Mouse (Mus musculus): ENCODE results near the gene Zfp69. TPM values are rescaled to one million over a fixed set of nuclear protein-coding genes. Genes with fewer than 3 reads are reported as not detected.

Zfp69 gene
- polyA plus RNA-seq, 1 experiment from 2014 or later: 5.3 TPM

GRCm38 (mm10) chr4:120913443-120913842, 38.1 kb downstream of the Zfp69 start:
- 67% methylated on average over 8 of the region's 8 CpGs for WGBS
- Histone ChIP-seq H3K27me3 (replicated peaks; ENCODE audit: control insufficient read depth, insufficient read depth, low read length) (no peaks in the 10 kb centered on the region), H3K36me3 (ENCODE audit: control insufficient read depth, insufficient read depth) (no peaks in the 10 kb centered on the region), H3K9ac (replicated peaks; ENCODE audit: low read depth, low read length) (no peak overlapping the region), H3K4me2 (ENCODE audit: low read length) (no peak overlapping the region), H3K4me3 (replicated peaks; ENCODE audit: low read length) (no peak overlapping the region), H3K27ac (ENCODE audit: low read length) (no peak overlapping the region), H3K9me3 (ENCODE audit: control insufficient read depth, low read length) (no peaks in the 10 kb centered on the region), H3K4me1 (replicated peaks; ENCODE audit: control insufficient read depth, insufficient read depth, low read length) (no peaks in the 10 kb centered on the region)
- ATAC-seq: no peak

GRCm38 (mm10) chr4:120912866-120913265, 38.6 kb downstream of the Zfp69 start:
- Histone ChIP-seq H3K36me3 (ENCODE audit: control insufficient read depth, insufficient read depth) (no peaks in the 10 kb centered on the region), H3K4me1 (replicated peaks; ENCODE audit: control insufficient read depth, insufficient read depth, low read length) (no peaks in the 10 kb centered on the region), H3K9me3 (ENCODE audit: control insufficient read depth, low read length) (no peaks in the 10 kb centered on the region), H3K4me2 (ENCODE audit: low read length) (no peak overlapping the region), H3K9ac (replicated peaks; ENCODE audit: low read depth, low read length) (no peak overlapping the region), H3K27ac (ENCODE audit: low read length) (no peak overlapping the region), H3K27me3 (replicated peaks; ENCODE audit: control insufficient read depth, insufficient read depth, low read length) (no peaks in the 10 kb centered on the region), H3K4me3 (replicated peaks; ENCODE audit: low read length) (no peak overlapping the region)
- 53% methylated on average over 4 of the region's 4 CpGs for WGBS
- no peak for ATAC-seq

- H3K4me1 ChIP-seq (replicated peaks; ENCODE audit: control insufficient read depth, insufficient read depth, low read length): no peaks in the 10 kb centered on the region
- no peak overlapping the region for H3K4me2 ChIP-seq (ENCODE audit: low read length)
- H3K36me3 ChIP-seq (ENCODE audit: control insufficient read depth, insufficient read depth): no peaks in the 10 kb centered on the region
- H3K9ac ChIP-seq (replicated peaks; ENCODE audit: low read depth, low read length): no peak overlapping the region
- WGBS: 90% methylated on average over 6 of the region's 6 CpGs
- H3K27me3 ChIP-seq (replicated peaks; ENCODE audit: control insufficient read depth, insufficient read depth, low read length): no peaks in the 10 kb centered on the region
- no peaks in the 10 kb centered on the region for H3K9me3 ChIP-seq (ENCODE audit: control insufficient read depth, low read length)
- H3K4me3 ChIP-seq (replicated peaks; ENCODE audit: low read length): no peak overlapping the region
- H3K27ac ChIP-seq (ENCODE audit: low read length): no peak overlapping the region
- no peak for ATAC-seq
Observed at GRCm38 (mm10) chr4:120911086-120911485, 40.4 kb downstream of the Zfp69 start.

GRCm38 (mm10) chr4:120909558-120910150, 41.8 kb downstream of the Zfp69 start:
- Histone ChIP-seq H3K4me1 (replicated peaks; ENCODE audit: control insufficient read depth, insufficient read depth, low read length) (no peaks in the 10 kb centered on the region), H3K9ac (replicated peaks; ENCODE audit: low read depth, low read length) (no peak overlapping the region), H3K4me2 (ENCODE audit: low read length) (no peak overlapping the region), H3K36me3 (ENCODE audit: control insufficient read depth, insufficient read depth) (no peaks in the 10 kb centered on the region), H3K9me3 (ENCODE audit: control insufficient read depth, low read length) (no peaks in the 10 kb centered on the region), H3K4me3 (replicated peaks; ENCODE audit: low read length) (no peak overlapping the region), H3K27ac (ENCODE audit: low read length) (no peak overlapping the region), H3K27me3 (replicated peaks; ENCODE audit: control insufficient read depth, insufficient read depth, low read length) (no peaks in the 10 kb centered on the region)
- peak; percentile 54; the same call in 1 of the 2 replicates for ATAC-seq
- 33% methylated on average over 15 of the region's 15 CpGs for WGBS

GRCm38 (mm10) chr4:120905644-120906043, 45.9 kb downstream of the Zfp69 start:
- Histone ChIP-seq H3K36me3 (ENCODE audit: control insufficient read depth, insufficient read depth) (no peaks in the 10 kb centered on the region), H3K4me2 (ENCODE audit: low read length) (no peak overlapping the region), H3K4me1 (replicated peaks; ENCODE audit: control insufficient read depth, insufficient read depth, low read length) (no peaks in the 10 kb centered on the region), H3K4me3 (replicated peaks; ENCODE audit: low read length) (no peak overlapping the region), H3K9ac (replicated peaks; ENCODE audit: low read depth, low read length) (no peak overlapping the region), H3K9me3 (ENCODE audit: control insufficient read depth, low read length) (no peaks in the 10 kb centered on the region), H3K27me3 (replicated peaks; ENCODE audit: control insufficient read depth, insufficient read depth, low read length) (no peaks in the 10 kb centered on the region), H3K27ac (ENCODE audit: low read length) (no peak overlapping the region)
- no peak for ATAC-seq
- WGBS: 75% methylated on average over 5 of the region's 5 CpGs

- 74% methylated on average over 4 of the region's 4 CpGs for WGBS
- no peak for ATAC-seq
- H3K36me3 ChIP-seq (ENCODE audit: control insufficient read depth, insufficient read depth): no peaks in the 10 kb centered on the region
- no peaks in the 10 kb centered on the region for H3K9me3 ChIP-seq (ENCODE audit: control insufficient read depth, low read length)
- H3K4me3 ChIP-seq (replicated peaks; ENCODE audit: low read length): no peak overlapping the region
- no peak overlapping the region for H3K9ac ChIP-seq (replicated peaks; ENCODE audit: low read depth, low read length)
- no peaks in the 10 kb centered on the region for H3K4me1 ChIP-seq (replicated peaks; ENCODE audit: control insufficient read depth, insufficient read depth, low read length)
- H3K27me3 ChIP-seq (replicated peaks; ENCODE audit: control insufficient read depth, insufficient read depth, low read length): no peaks in the 10 kb centered on the region
- no peak overlapping the region for H3K4me2 ChIP-seq (ENCODE audit: low read length)
- no peak overlapping the region for H3K27ac ChIP-seq (ENCODE audit: low read length)
Observed at GRCm38 (mm10) chr4:120904533-120904932, 47.0 kb downstream of the Zfp69 start.

GRCm38 (mm10) chr4:120895810-120896584, 55.5 kb downstream of the Zfp69 start:
- ATAC-seq: no peak
- no peaks in the 10 kb centered on the region for H3K27me3 ChIP-seq (replicated peaks; ENCODE audit: control insufficient read depth, insufficient read depth, low read length)
- no peaks in the 10 kb centered on the region for H3K36me3 ChIP-seq (ENCODE audit: control insufficient read depth, insufficient read depth)
- H3K9ac ChIP-seq (replicated peaks; ENCODE audit: low read depth, low read length): no peak overlapping the region
- no peak overlapping the region for H3K27ac ChIP-seq (ENCODE audit: low read length)
- H3K4me3 ChIP-seq (replicated peaks; ENCODE audit: low read length): no peak overlapping the region
- no peaks in the 10 kb centered on the region for H3K9me3 ChIP-seq (ENCODE audit: control insufficient read depth, low read length)
- H3K4me1 ChIP-seq (replicated peaks; ENCODE audit: control insufficient read depth, insufficient read depth, low read length): no peaks in the 10 kb centered on the region
- H3K4me2 ChIP-seq (ENCODE audit: low read length): no peak overlapping the region
- 80% methylated on average over 7 of the region's 7 CpGs for WGBS

GRCm38 (mm10) chr4:120895226-120895625, 56.3 kb downstream of the Zfp69 start:
- H3K36me3 ChIP-seq (ENCODE audit: control insufficient read depth, insufficient read depth): no peaks in the 10 kb centered on the region
- no peak overlapping the region for H3K9ac ChIP-seq (replicated peaks; ENCODE audit: low read depth, low read length)

GRCm38 (mm10) chr4:120894584-120894983, 56.9 kb downstream of the Zfp69 start:
- Histone ChIP-seq H3K9ac (replicated peaks; ENCODE audit: low read depth, low read length) (no peak overlapping the region), H3K27ac (ENCODE audit: low read length) (no peak overlapping the region), H3K36me3 (ENCODE audit: control insufficient read depth, insufficient read depth) (no peaks in the 10 kb centered on the region), H3K4me1 (replicated peaks; ENCODE audit: control insufficient read depth, insufficient read depth, low read length) (no peaks in the 10 kb centered on the region), H3K9me3 (ENCODE audit: control insufficient read depth, low read length) (no peaks in the 10 kb centered on the region), H3K4me2 (ENCODE audit: low read length) (no peak overlapping the region), H3K27me3 (replicated peaks; ENCODE audit: control insufficient read depth, insufficient read depth, low read length) (no peaks in the 10 kb centered on the region), H3K4me3 (replicated peaks; ENCODE audit: low read length) (no peak overlapping the region)
- ATAC-seq: no peak
- 82% methylated on average over 11 of the region's 11 CpGs for WGBS

More at GRCm38 (mm10) chr4:120895226-120895625, 56.3 kb downstream of the Zfp69 start:
- no peaks in the 10 kb centered on the region for H3K27me3 ChIP-seq (replicated peaks; ENCODE audit: control insufficient read depth, insufficient read depth, low read length)
- no peak for ATAC-seq
- no peaks in the 10 kb centered on the region for H3K4me1 ChIP-seq (replicated peaks; ENCODE audit: control insufficient read depth, insufficient read depth, low read length)
- WGBS: 61% methylated on average over 7 of the region's 7 CpGs
- H3K9me3 ChIP-seq (ENCODE audit: control insufficient read depth, low read length): no peaks in the 10 kb centered on the region
- no peak overlapping the region for H3K4me3 ChIP-seq (replicated peaks; ENCODE audit: low read length)
- no peak overlapping the region for H3K27ac ChIP-seq (ENCODE audit: low read length)
- H3K4me2 ChIP-seq (ENCODE audit: low read length): no peak overlapping the region

All from forebrain, embryonic 16.5 days (tissue).